Mouse (Mus musculus) intestine, embryonic 15.5 days (tissue): ENCODE results near the gene Gpt2. TPM values are rescaled to one million over a fixed set of nuclear protein-coding genes. Genes with fewer than 3 reads are reported as not detected.

ENCODE experiments used
- ATAC-seq: fragments of 200-750 bp; cut with Nextera tagmentation; 2 replicates; pipeline ENCODE4 v1.8.0; 2017; ENCODE audit warnings: moderate TSS enrichment, moderate library complexity
- H3K27ac ChIP-seq: fragments of 300-500 bp; sonication (generic); 2 replicates; pipeline ENCODE4 v1.5.1; 2015; ENCODE audit warnings: mild to moderate bottlenecking, inconsistent platforms
- H3K27me3 ChIP-seq: fragments of 300-500 bp; sonication (generic); replicated peaks from 2 replicates; pipeline ENCODE4 v1.6.1; 2015; ENCODE audit warnings: inconsistent platforms
- H3K36me3 ChIP-seq: fragments of 300-500 bp; sonication (generic); 2 replicates; pipeline ENCODE4 v1.6.1; 2015; ENCODE audit warnings: inconsistent platforms
- H3K4me1 ChIP-seq: fragments of 300-500 bp; sonication (generic); replicated peaks from 2 replicates; pipeline ENCODE4 v1.6.1; 2015; ENCODE audit warnings: inconsistent platforms
- H3K4me2 ChIP-seq: fragments of 300-500 bp; sonication (generic); replicated peaks from 2 replicates; pipeline ENCODE4 v1.6.1; 2015; ENCODE audit warnings: mild to moderate bottlenecking, inconsistent platforms
- H3K4me3 ChIP-seq: fragments of 300-500 bp; sonication (generic); replicated peaks from 2 replicates; pipeline ENCODE4 v1.5.1; 2015; ENCODE audit warnings: inconsistent platforms
- H3K9ac ChIP-seq: fragments of 300-500 bp; sonication (generic); 2 replicates; pipeline ENCODE4 v1.6.1; 2015; ENCODE audit warnings: inconsistent platforms
- H3K9me3 ChIP-seq: fragments of 300-500 bp; sonication (generic); 2 replicates; pipeline ENCODE4 v1.6.1; 2016; ENCODE audit warnings: inconsistent platforms
- WGBS: fragments of 180-500 bp; shearing (Covaris S2); methylation state at CpG from one replicate; pipeline ENCODE4 v1.1.7; 2015; 5-methylcytosine and 5-hydroxymethylcytosine counted together
- polyA plus RNA-seq: library from polyadenylated mRNA; unstranded; fragments of >200 nt; fragmentation: Nextera tagmentation; extraction: Ambion mirVana; gene quantifications from 2 replicates; pipeline ENCODE4 v1.2.1, GENCODE M21; 2015

Gene Gpt2
- polyA plus RNA-seq, 1 experiment from 2014 or later, result 17.0 TPM

- WGBS, result 70% methylated on average over 2 of the region's 2 CpGs
- Histone ChIP-seq H3K4me2 (no peak overlapping the region), H3K27me3 (no peaks in the 10 kb centered on the region), H3K4me3 (no peak overlapping the region), H3K27ac (no peak overlapping the region), H3K9me3 (no peaks in the 10 kb centered on the region), H3K36me3 (peaks cover 14% of the 10 kb centered on the region), H3K4me1 (no peaks in the 10 kb centered on the region), H3K9ac (no peak overlapping the region)
- ATAC-seq, result no peak
Measured at GRCm38 (mm10) chr8:85533434-85533833, 41.1 kb downstream of the Gpt2 start.

GRCm38 (mm10) chr8:85534163-85534562, 41.8 kb downstream of the Gpt2 start:
- WGBS, result 85% methylated on average over 1 of the region's 1 CpGs
- Histone ChIP-seq H3K4me1 (no peaks in the 10 kb centered on the region), H3K9me3 (no peaks in the 10 kb centered on the region), H3K4me3 (no peak overlapping the region), H3K27me3 (no peaks in the 10 kb centered on the region), H3K4me2 (no peak overlapping the region), H3K27ac (no peak overlapping the region), H3K9ac (no peak overlapping the region), H3K36me3 (peaks cover 20% of the 10 kb centered on the region)
- ATAC-seq, result no peak

DNA sequence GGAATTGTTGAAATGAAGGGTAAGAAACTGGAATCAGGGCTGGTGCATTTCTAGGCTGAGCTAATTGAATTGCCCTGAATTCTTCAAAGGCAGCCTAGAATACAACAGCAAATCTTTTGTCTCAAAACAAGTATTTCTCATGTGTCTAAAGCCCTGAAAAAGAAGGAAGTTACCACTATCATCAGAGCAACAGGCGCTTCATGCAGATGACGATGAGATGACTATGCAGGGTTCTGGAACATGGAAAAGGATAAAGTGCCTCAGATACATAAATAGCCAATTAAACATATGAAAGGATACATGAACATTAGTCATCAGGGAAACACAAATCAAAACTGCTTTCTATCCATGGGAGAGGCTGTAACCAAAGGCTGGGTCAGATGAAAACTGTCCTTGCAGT, 44.0 kb downstream of the Gpt2 start:
- Histone ChIP-seq H3K36me3 (peaks cover 25% of the 10 kb centered on the region), H3K4me2 (no peak overlapping the region), H3K4me1 (no peaks in the 10 kb centered on the region), H3K4me3 (no peak overlapping the region), H3K9ac (no peak overlapping the region), H3K27me3 (no peaks in the 10 kb centered on the region), H3K27ac (no peak overlapping the region), H3K9me3 (no peaks in the 10 kb centered on the region)
- ATAC-seq, result no peak
- WGBS, result 97% methylated on average over 2 of the region's 2 CpGs

DNA sequence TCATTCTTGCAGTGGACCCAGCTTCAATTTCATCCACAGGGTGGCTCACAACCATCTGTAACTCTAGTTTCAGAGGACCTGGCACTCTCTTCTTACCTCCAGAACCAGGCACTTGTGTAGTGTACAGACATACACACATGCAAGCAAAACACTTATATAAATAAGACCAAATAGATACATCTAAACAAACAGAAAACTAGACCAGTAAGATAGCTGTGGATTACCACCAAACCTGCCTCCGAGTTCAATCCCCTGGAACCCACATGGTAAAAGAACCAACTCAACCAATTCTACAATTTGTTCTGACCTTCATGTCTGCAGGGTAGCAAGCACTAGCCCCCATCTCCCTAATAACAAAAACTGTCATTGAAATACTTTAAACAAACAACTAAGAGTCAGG, 59.6 kb downstream of the Gpt2 start:
- Histone ChIP-seq H3K4me3 (no peak overlapping the region), H3K4me2 (no peak overlapping the region), H3K9ac (no peak overlapping the region), H3K27ac (no peak overlapping the region), H3K4me1 (no peaks in the 10 kb centered on the region), H3K36me3 (peaks cover 12% of the 10 kb centered on the region; the same call in 1 of the 2 replicates), H3K27me3 (no peaks in the 10 kb centered on the region), H3K9me3 (no peaks in the 10 kb centered on the region)
- 92% methylated on average over 1 of the region's 1 CpGs for WGBS
- ATAC-seq, result no peak

DNA sequence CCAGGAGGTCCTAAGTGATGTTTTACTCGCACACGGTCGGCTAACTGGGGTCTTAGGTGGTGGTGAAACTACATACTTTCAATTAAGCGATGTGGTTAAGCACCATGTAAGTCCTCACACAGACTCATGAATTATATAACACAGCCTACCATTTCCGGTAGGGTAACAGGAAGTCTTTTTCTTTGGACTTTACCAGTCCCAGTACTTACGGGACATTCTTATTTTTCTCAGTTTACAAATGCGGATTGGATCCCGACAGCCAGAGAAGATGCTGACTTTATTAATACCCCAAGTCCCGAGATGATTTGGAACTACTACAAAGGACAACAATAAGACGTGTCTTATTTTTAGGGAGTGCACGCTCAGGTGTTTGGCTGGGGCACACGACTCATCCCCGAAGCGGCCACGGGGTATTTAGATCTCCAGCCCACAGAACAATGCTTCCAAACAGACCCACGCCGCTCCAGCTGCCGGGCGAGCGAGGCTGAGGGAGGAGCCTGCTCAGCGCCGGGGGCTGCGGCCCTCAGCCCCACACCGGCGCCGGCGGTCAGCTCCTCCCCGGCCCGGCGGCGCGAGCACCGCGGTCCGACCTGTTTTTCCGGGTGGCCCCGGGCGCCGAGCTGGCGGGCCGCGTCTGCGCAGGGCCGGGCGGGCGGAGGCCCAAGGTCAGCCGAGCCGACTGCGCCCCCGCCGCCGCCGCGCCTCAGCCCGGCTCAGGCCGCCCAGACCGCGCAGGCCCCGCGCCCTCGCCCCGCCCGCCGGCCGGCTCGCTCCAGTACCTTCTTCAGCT, 62.2 kb downstream of the Gpt2 start:
- WGBS, result under 1% methylated on average over 66 of the region's 66 CpGs
- H3K9me3 ChIP-seq, result no peaks in the 10 kb centered on the region
- no peaks in the 10 kb centered on the region for H3K4me1 ChIP-seq
- peak; percentile 95 for ATAC-seq
- peak overlapping the region; percentile 94 for H3K9ac ChIP-seq
- no peaks in the 10 kb centered on the region for H3K27me3 ChIP-seq
- H3K4me2 ChIP-seq, result peak overlapping the region; percentile 81
- peak overlapping the region; percentile 94 for H3K4me3 ChIP-seq
- no peaks in the 10 kb centered on the region for H3K36me3 ChIP-seq
- peak overlapping the region; percentile 98 for H3K27ac ChIP-seq

DNA sequence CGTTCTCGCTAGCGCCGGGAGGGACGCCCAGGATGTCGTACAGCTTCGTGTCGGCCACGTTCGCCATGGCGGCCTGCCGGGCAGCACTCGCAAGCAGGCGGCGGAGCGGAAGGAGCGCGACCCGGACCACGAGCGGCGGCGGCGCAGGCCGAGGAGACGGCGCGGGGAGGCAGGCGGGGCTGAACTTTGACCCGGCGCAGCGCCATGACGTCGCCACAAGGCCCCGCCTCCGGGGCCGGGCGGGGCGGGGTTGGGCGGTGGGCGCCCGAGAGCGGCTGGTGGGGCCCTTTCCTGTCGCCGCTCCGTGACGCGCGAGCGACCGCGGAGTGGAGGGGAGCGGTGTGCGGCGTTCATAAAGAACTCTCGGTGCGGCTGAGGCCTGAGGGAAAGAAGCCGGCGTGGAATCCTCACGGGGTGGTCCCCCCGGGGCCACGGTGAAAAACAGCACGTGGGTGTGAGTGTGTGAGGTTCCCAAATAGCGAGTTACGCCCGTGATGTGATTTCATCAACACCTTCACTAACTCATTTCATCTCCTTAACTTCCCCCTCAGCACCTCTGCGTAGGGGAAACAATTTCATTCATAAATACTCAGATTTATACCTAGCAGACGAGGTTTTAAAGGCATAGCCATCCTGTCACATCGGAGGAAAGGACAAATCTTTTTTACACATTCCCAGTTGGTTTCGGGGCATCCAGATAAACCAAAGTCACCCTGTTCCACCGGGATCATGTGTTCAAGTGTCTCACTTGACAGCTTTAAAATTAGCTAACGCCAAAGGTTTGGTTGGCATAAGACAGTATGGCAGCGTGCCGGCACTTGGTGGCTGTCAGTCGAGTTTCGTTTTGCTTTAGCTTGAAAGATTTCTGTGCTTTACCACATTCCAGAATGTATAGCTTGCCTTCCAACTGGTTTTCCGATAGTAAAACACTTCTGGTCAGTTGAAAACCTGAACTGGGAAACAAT, 63.1 kb downstream of the Gpt2 start, which contains the start of gene Dnaja2:
TSS of gene Dnaja2 (minus strand) at position 164 of the 965 bp plus-strand sequence.
- Histone ChIP-seq H3K4me3 (peak within 1 kb of the TSS; percentile 94), H3K27ac (peak within 1 kb of the TSS; percentile 98), H3K9ac (peak within 1 kb of the TSS; percentile 94), H3K4me2 (peak within 1 kb of the TSS; percentile 81), H3K4me1 (no peaks in the 10 kb centered on the region), H3K36me3 (no peaks in the 10 kb centered on the region), H3K9me3 (no peaks in the 10 kb centered on the region), H3K27me3 (no peaks in the 10 kb centered on the region)
- ATAC-seq, result peak; percentile 98
- under 1% methylated on average over 69 of the region's 77 CpGs for WGBS

DNA sequence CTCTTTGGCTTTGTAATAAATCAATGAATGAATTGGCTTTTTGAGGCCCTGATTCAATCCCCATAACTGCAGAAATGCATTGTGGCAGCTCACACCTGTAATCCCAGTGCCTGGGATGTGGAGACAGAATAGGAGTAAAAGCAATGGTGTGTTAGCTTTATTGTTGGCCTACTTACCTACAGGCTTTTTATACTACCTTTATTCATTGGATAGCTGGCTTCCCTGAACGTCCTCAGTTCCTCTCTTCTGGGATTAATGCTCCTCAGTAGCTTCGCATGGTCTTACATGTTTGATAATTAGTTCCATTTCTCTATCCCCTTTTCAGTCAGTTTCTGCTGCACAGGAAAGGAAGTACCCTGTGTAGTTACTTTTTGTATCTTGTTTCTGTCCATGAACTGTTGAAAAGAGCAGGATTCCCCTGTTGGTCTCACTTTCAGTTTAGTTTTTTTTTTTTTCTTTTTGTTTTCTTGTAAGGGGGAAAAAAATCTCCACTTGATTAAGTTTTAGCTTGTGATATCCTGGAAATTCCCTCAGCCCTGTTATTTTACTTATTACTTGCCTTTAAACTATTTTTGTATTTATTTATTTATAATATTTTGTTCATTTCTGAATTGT, 64.7 kb downstream of the Gpt2 start:
- Histone ChIP-seq H3K4me2 (no peak overlapping the region), H3K4me3 (no peak overlapping the region), H3K4me1 (no peaks in the 10 kb centered on the region), H3K9ac (no peak overlapping the region), H3K27ac (no peak overlapping the region), H3K9me3 (no peaks in the 10 kb centered on the region), H3K27me3 (no peaks in the 10 kb centered on the region), H3K36me3 (no peaks in the 10 kb centered on the region)
- 70% methylated on average over 2 of the region's 2 CpGs for WGBS
- ATAC-seq, result no peak

DNA sequence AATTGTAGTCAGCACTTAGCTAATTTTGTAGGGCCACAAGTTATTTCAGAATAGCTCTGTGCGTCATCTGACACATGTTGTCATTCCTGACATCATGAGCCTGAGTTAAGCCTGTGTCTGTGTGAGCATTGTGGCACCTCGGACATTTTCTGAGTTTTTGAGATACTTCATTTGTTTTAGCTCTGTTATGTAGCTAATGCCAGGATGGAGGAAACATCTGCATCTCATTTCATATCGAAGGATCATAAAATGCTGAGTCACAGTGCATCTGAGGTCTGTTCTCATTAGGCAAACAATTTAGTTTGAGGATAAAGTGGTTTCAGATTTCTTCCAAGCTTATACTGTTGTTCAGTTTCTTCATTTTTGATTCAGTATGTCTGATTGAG, 65.2 kb downstream of the Gpt2 start:
- Histone ChIP-seq H3K9ac (no peak overlapping the region), H3K27me3 (no peaks in the 10 kb centered on the region), H3K4me3 (no peak overlapping the region), H3K4me1 (no peaks in the 10 kb centered on the region), H3K36me3 (no peaks in the 10 kb centered on the region), H3K9me3 (no peaks in the 10 kb centered on the region), H3K27ac (no peak overlapping the region), H3K4me2 (no peak overlapping the region)
- WGBS, result 69% methylated on average over 3 of the region's 3 CpGs
- no peak for ATAC-seq

- Histone ChIP-seq H3K9me3 (no peaks in the 10 kb centered on the region), H3K36me3 (no peaks in the 10 kb centered on the region), H3K4me3 (no peak overlapping the region), H3K27ac (no peak overlapping the region), H3K4me2 (no peak overlapping the region), H3K27me3 (no peaks in the 10 kb centered on the region), H3K4me1 (no peaks in the 10 kb centered on the region), H3K9ac (no peak overlapping the region)
- 86% methylated on average over 1 of the region's 1 CpGs for WGBS
- ATAC-seq, result no peak
Measured at GRCm38 (mm10) chr8:85559201-85559600, 66.8 kb downstream of the Gpt2 start.

DNA sequence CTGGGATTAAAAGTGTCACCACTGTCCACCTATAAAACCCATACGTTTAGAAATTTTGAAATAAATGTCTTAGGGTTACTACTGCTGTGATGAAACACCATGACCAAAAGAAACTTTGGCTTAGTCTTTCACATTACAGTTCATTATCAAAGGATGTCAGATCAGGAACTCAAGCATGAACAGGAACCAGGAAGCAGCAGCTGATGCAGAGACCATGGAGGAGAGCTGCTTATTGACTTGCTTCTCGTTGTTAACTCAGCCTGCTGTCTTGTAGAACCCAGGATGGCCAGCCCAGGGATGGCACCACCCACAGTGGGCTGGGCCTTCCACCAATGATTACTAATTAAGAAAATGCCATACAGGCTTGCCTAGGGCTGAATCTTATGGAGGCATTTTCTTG, 67.6 kb downstream of the Gpt2 start:
- no peaks in the 10 kb centered on the region for H3K36me3 ChIP-seq
- H3K4me2 ChIP-seq, result no peak overlapping the region
- WGBS, result 63% methylated on average over 2 of the region's 2 CpGs
- no peaks in the 10 kb centered on the region for H3K9me3 ChIP-seq
- H3K27me3 ChIP-seq, result no peaks in the 10 kb centered on the region
- no peaks in the 10 kb centered on the region for H3K4me1 ChIP-seq
- no peak overlapping the region for H3K27ac ChIP-seq
- H3K4me3 ChIP-seq, result no peak overlapping the region
- H3K9ac ChIP-seq, result no peak overlapping the region
- ATAC-seq, result no peak

DNA sequence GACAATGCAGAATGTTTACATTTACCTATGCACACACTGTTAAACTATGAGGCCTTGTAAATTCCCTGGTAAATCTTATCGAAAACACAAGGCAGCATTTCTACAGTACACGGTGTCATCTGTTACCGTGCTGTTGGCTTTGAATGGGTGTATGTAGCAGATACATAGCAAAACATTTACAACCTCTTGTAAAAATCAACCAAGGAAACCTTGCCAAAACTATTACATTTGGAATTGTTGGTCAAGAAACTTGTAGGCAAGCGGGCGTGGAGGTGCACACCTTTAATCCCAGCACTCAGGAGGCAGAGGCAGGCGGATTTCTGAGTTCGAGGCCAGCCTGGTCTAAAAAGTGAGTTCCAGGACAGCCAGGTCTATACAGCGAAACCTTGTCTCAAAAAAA, 71.0 kb downstream of the Gpt2 start:
- H3K36me3 ChIP-seq, result no peaks in the 10 kb centered on the region
- WGBS, result 89% methylated on average over 8 of the region's 8 CpGs

GRCm38 (mm10) chr8:85565186-85565585, 72.8 kb downstream of the Gpt2 start:
- no peak for ATAC-seq
- Histone ChIP-seq H3K4me1 (no peaks in the 10 kb centered on the region), H3K9me3 (no peaks in the 10 kb centered on the region), H3K36me3 (no peaks in the 10 kb centered on the region), H3K4me3 (no peak overlapping the region), H3K27me3 (no peaks in the 10 kb centered on the region), H3K9ac (no peak overlapping the region), H3K27ac (no peak overlapping the region), H3K4me2 (no peak overlapping the region)
- WGBS, result 79% methylated on average over 3 of the region's 3 CpGs

More for the DNA sequence above, 71.0 kb downstream of the Gpt2 start:
- H3K27ac ChIP-seq, result no peak overlapping the region
- H3K4me2 ChIP-seq, result no peak overlapping the region
- no peaks in the 10 kb centered on the region for H3K27me3 ChIP-seq
- no peaks in the 10 kb centered on the region for H3K9me3 ChIP-seq
- H3K4me3 ChIP-seq, result no peak overlapping the region
- no peak for ATAC-seq
- H3K9ac ChIP-seq, result no peak overlapping the region
- no peaks in the 10 kb centered on the region for H3K4me1 ChIP-seq
